Mouse (Mus musculus) urinary bladder, postnatal 36 days (tissue): Measurements from ENCODE around the gene Hoxb9.

ENCODE experiments used
- DNase-seq, 2 experiments: peaks; one replicate each; pipeline ENCODE4 v3.0.0; 2022; ENCODE audit warnings: low spot score in 2 of 2, mixed read lengths in 1 of 2

Hoxb9 gene

GRCm38 (mm10) chr11:96284774-96285734 is 13.8 kb downstream of the Hoxb9 start:
- no peak for DNase-seq

GRCm38 (mm10) chr11:96285771-96286738 is 14.8 kb downstream of the Hoxb9 start, which contains the start of gene Hoxb7:
Gene Hoxb7, plus strand, starts transcription at chr11:96286623.
- peak in 1 of 2 experiments; percentile 70 for DNase-seq

GRCm38 (mm10) chr11:96286739-96287385 is 15.6 kb downstream of the Hoxb9 start:
- no peak for DNase-seq

- DNase-seq = no peak
Measured at GRCm38 (mm10) chr11:96287411-96287810, 16.2 kb downstream of the Hoxb9 start.

- DNase-seq = no peak
Measured at GRCm38 (mm10) chr11:96288455-96289221, 17.4 kb downstream of the Hoxb9 start.

GRCm38 (mm10) chr11:96289293-96289692 is 18.0 kb downstream of the Hoxb9 start:
- no peak for DNase-seq

GRCm38 (mm10) chr11:96289837-96290236 is 18.6 kb downstream of the Hoxb9 start:
- no peak for DNase-seq

- DNase-seq = no peak
Measured at GRCm38 (mm10) chr11:96290705-96291355, 19.6 kb downstream of the Hoxb9 start.

GRCm38 (mm10) chr11:96291681-96292564 is 20.7 kb downstream of the Hoxb9 start, which contains the start of gene Hoxb6:
Gene Hoxb6, plus strand, starts transcription at chr11:96292476.
- DNase-seq = peak in 1 of 2 experiments; percentile 76

- no peak for DNase-seq
Measured at GRCm38 (mm10) chr11:96292565-96293301, 21.5 kb downstream of the Hoxb9 start.

- no peak for DNase-seq
Measured at GRCm38 (mm10) chr11:96293302-96293921, 22.2 kb downstream of the Hoxb9 start.

- DNase-seq = peak in 1 of 2 experiments; percentile 82
Measured at GRCm38 (mm10) chr11:96294245-96295091, 23.2 kb downstream of the Hoxb9 start.

GRCm38 (mm10) chr11:96295092-96295835 is 24.0 kb downstream of the Hoxb9 start:
- DNase-seq = no peak

- no peak for DNase-seq
Measured at GRCm38 (mm10) chr11:96296997-96297396, 25.7 kb downstream of the Hoxb9 start.

GRCm38 (mm10) chr11:96297428-96297827 is 26.2 kb downstream of the Hoxb9 start:
- DNase-seq = no peak

GRCm38 (mm10) chr11:96297968-96298635 is 26.8 kb downstream of the Hoxb9 start:
- DNase-seq = no peak
